Mouse (Mus musculus) telencephalon, adult 2 months (tissue): ENCODE data around the gene Snrnp48.

ENCODE experiments used
- DNase-seq: peaks from one replicate; pipeline ENCODE4 v3.0.0-alpha.2; 2011; ENCODE audit warnings: low read depth, low spot score

Snrnp48 gene

GRCm38 (mm10) chr13:38258901-38259300 is 54.2 kb downstream of the Snrnp48 start:
- DNase-seq, result no peak

GRCm38 (mm10) chr13:38269055-38269692 is 64.4 kb downstream of the Snrnp48 start:
- no peak for DNase-seq

GRCm38 (mm10) chr13:38272624-38273023 is 67.9 kb downstream of the Snrnp48 start:
- DNase-seq, result no peak
